Mouse (Mus musculus): ENCODE data around the gene Pcbp3. TPM values are rescaled to one million over a fixed set of nuclear protein-coding genes. Genes with fewer than 3 reads are reported as not detected.

Pcbp3 gene
- polyA plus RNA-seq, 1 experiment from 2014 or later: 15.3 TPM

DNA sequence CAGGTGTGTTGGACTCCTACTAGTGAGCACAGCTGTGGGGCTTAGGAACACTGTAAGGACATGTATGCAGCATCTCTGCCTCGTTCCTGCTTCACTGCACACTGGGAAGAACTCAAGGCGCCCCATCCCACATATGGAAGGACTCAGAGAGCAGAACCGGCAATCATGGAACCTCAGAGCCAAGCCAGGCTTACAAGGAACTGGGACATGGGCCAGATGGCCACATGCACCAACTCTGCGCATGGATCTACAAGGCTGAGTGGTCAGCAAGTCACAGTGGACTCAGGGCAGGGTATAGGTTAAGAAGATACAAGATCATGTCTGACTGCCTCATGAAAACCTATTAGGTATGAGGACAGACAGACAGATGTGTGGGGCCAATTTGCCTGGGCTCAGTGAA lies 171.8 kb downstream of the Pcbp3 start:
- TF ChIP-seq CTCF (IDR thresholded peaks at IDR 0.05; ENCODE audit: low read depth): no peak
- TF ChIP-seq EP300 (optimal IDR thresholded peaks at IDR 0.05): no peak
- Histone ChIP-seq H3K4me2 (replicated peaks; ENCODE audit: low read depth) (no peak overlapping the region), H3K4me3 (ENCODE audit: low read depth, low read length) (no peak overlapping the region), H3K36me3 (ENCODE audit: control insufficient read depth, insufficient read depth, low read length) (no peaks in the 10 kb centered on the region), H3K9me3 (ENCODE audit: control insufficient read depth, low read length) (no peaks in the 10 kb centered on the region), H3K27ac (replicated peaks) (no peak overlapping the region), H3K9ac (ENCODE audit: low read length) (no peak overlapping the region), H3K4me1 (replicated peaks; ENCODE audit: control insufficient read depth, insufficient read depth) (no peaks in the 10 kb centered on the region), H3K27me3 (ENCODE audit: control insufficient read depth, insufficient read depth, low read length) (no peaks in the 10 kb centered on the region)
- no peak for DNase-seq (ENCODE audit: low spot score)
- WGBS: 64% methylated on average over 4 of the region's 4 CpGs
- ATAC-seq (ENCODE audit: low FRiP score, low TSS enrichment): no peak

DNA sequence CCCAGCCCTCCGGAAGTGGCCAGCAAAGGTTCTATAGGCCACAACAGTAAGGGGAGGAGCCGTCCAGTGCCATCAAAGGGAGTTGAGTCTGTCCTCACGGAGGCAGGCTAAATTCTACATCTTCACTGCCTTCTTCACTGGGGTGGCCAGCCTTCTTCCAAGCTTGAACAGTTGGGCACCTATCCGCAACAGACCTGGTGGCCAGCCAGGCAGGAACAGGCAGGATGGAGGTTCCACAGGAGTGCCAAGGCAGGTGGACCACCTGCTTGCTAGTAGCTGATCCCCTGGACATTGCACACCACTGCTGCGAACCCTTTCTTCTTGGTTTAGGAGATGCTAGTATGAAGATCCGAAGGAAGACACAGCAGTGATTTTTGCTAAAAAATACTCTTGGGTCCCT lies 176.4 kb downstream of the Pcbp3 start:
- no peaks in the 10 kb centered on the region for H3K36me3 ChIP-seq (ENCODE audit: control insufficient read depth, insufficient read depth, low read length)
- no peak for ATAC-seq (ENCODE audit: low FRiP score, low TSS enrichment)
- no peak for TF ChIP-seq EP300 (optimal IDR thresholded peaks at IDR 0.05)
- TF ChIP-seq CTCF (IDR thresholded peaks at IDR 0.05; ENCODE audit: low read depth): no peak

DNA sequence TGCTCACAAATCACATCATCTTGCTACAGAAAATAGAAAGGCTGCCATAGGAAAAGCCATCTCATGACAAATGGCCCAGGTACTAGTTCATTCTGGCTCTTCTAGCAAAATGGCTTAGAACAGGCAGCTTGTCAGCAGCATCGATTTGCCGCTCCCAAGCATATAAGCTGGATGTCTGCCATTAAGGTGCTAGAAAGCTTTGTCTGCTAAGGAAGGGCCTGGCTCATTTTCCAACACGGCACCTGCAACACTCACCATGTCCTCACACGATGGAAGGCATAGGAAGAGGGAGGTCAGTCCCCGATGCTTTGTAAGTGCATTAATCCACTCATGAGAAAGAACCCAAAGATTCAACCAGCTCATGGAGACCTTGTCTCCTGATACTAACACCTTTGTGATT lies 182.5 kb downstream of the Pcbp3 start:
- DNase-seq (ENCODE audit: low spot score) (no peak), ATAC-seq (ENCODE audit: low FRiP score, low TSS enrichment) (no peak)
- H3K27ac ChIP-seq (replicated peaks): no peak overlapping the region
- no peak overlapping the region for H3K4me3 ChIP-seq (ENCODE audit: low read depth, low read length)
- TF ChIP-seq CTCF (IDR thresholded peaks at IDR 0.05; ENCODE audit: low read depth) (no peak), EP300 (optimal IDR thresholded peaks at IDR 0.05) (no peak)
- H3K9me3 ChIP-seq (ENCODE audit: control insufficient read depth, low read length): no peaks in the 10 kb centered on the region
- no peak overlapping the region for H3K4me2 ChIP-seq (replicated peaks; ENCODE audit: low read depth)
- H3K27me3 ChIP-seq (ENCODE audit: control insufficient read depth, insufficient read depth, low read length): no peaks in the 10 kb centered on the region
- H3K4me1 ChIP-seq (replicated peaks; ENCODE audit: control insufficient read depth, insufficient read depth): no peaks in the 10 kb centered on the region
- no peaks in the 10 kb centered on the region for H3K36me3 ChIP-seq (ENCODE audit: control insufficient read depth, insufficient read depth, low read length)
- 71% methylated on average over 5 of the region's 5 CpGs for WGBS
- H3K9ac ChIP-seq (ENCODE audit: low read length): no peak overlapping the region

More for the DNA sequence above, 176.4 kb downstream of the Pcbp3 start:
- no peak for DNase-seq (ENCODE audit: low spot score)
- Histone ChIP-seq H3K4me2 (replicated peaks; ENCODE audit: low read depth) (no peak overlapping the region), H3K4me3 (ENCODE audit: low read depth, low read length) (no peak overlapping the region), H3K4me1 (replicated peaks; ENCODE audit: control insufficient read depth, insufficient read depth) (no peaks in the 10 kb centered on the region), H3K9ac (ENCODE audit: low read length) (no peak overlapping the region), H3K27ac (replicated peaks) (no peak overlapping the region), H3K27me3 (ENCODE audit: control insufficient read depth, insufficient read depth, low read length) (no peaks in the 10 kb centered on the region), H3K9me3 (ENCODE audit: control insufficient read depth, low read length) (no peaks in the 10 kb centered on the region)
- 81% methylated on average over 6 of the region's 6 CpGs for WGBS

DNA sequence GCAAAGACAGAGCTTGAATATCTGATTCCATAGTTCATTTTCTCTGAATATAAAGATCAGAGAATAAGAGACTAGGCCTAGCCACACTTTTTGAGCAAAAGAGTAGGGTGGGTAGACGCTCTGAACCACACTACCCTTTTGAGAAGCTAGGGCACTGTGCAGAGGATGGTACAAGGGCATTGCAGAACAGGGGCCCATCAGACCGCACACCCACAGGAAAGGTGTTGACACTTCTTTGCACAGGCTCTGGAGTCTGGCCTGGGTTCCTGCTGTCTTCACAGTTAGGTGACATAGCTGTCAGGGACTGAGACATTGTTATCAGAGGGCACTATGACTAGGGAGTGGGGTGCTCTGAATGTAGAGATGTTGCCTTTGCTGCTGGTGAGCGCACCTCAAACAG lies 190.1 kb downstream of the Pcbp3 start:
- no peak for DNase-seq (ENCODE audit: low spot score)
- 89% methylated on average over 3 of the region's 3 CpGs for WGBS
- TF ChIP-seq CTCF (IDR thresholded peaks at IDR 0.05; ENCODE audit: low read depth) (no peak), EP300 (optimal IDR thresholded peaks at IDR 0.05) (no peak)

DNA sequence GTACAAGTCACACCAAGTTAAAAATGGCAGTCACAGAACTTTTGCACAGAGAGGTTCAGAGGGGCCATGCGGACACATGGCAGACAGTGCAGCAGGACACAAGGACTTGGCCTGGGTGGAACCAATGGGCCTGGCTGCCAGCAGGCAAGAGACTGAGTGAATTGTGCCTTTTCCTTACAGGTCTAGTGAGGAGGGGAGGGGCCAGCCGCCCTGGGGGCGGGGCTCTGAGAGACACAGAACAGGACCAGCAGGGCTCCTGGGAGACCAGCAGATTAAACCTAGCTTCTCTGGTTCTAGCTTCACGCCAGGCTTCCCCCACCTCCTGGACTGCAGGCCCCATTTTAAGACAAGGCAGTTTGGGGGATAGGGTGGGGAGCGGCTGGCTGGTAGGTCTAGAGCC lies 190.6 kb downstream of the Pcbp3 start:
- Histone ChIP-seq H3K27me3 (ENCODE audit: control insufficient read depth, insufficient read depth, low read length) (no peaks in the 10 kb centered on the region), H3K4me1 (replicated peaks; ENCODE audit: control insufficient read depth, insufficient read depth) (no peaks in the 10 kb centered on the region), H3K4me2 (replicated peaks; ENCODE audit: low read depth) (no peak overlapping the region), H3K36me3 (ENCODE audit: control insufficient read depth, insufficient read depth, low read length) (no peaks in the 10 kb centered on the region), H3K9ac (ENCODE audit: low read length) (no peak overlapping the region), H3K4me3 (ENCODE audit: low read depth, low read length) (no peak overlapping the region), H3K27ac (replicated peaks) (no peak overlapping the region), H3K9me3 (ENCODE audit: control insufficient read depth, low read length) (no peaks in the 10 kb centered on the region)
- no peak for TF ChIP-seq CTCF (IDR thresholded peaks at IDR 0.05; ENCODE audit: low read depth)
- TF ChIP-seq EP300 (optimal IDR thresholded peaks at IDR 0.05): no peak
- 53% methylated on average over 5 of the region's 5 CpGs for WGBS
- ATAC-seq (ENCODE audit: low FRiP score, low TSS enrichment) (no peak), DNase-seq (ENCODE audit: low spot score) (no peak)

More for the DNA sequence above, 190.1 kb downstream of the Pcbp3 start:
- Histone ChIP-seq H3K27me3 (ENCODE audit: control insufficient read depth, insufficient read depth, low read length) (no peaks in the 10 kb centered on the region), H3K4me1 (replicated peaks; ENCODE audit: control insufficient read depth, insufficient read depth) (no peaks in the 10 kb centered on the region), H3K4me2 (replicated peaks; ENCODE audit: low read depth) (no peak overlapping the region), H3K4me3 (ENCODE audit: low read depth, low read length) (no peak overlapping the region), H3K9me3 (ENCODE audit: control insufficient read depth, low read length) (no peaks in the 10 kb centered on the region), H3K36me3 (ENCODE audit: control insufficient read depth, insufficient read depth, low read length) (no peaks in the 10 kb centered on the region), H3K27ac (replicated peaks) (no peak overlapping the region), H3K9ac (ENCODE audit: low read length) (no peak overlapping the region)
- no peak for ATAC-seq (ENCODE audit: low FRiP score, low TSS enrichment)

DNA sequence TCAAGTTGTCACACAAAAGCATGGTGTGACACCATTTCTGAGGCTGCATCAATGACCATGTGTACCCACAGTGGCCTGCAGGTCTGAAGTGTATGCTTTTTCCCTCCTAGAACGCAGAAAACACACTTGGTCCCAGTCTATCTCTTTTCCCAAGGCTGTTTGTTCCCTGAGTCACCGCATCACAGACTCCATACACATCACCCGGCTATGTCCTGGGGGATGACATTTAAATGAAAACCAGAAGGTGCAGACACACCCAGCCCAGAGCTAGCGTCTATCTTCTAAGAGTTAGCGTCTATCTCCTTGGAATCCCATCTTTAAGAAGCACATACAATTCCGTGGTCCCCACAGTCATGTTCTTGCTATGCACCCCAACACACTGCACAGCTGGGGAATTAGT lies 192.1 kb downstream of the Pcbp3 start:
- Histone ChIP-seq H3K27me3 (ENCODE audit: control insufficient read depth, insufficient read depth, low read length) (no peaks in the 10 kb centered on the region), H3K4me2 (replicated peaks; ENCODE audit: low read depth) (no peak overlapping the region), H3K9me3 (ENCODE audit: control insufficient read depth, low read length) (no peaks in the 10 kb centered on the region), H3K4me1 (replicated peaks; ENCODE audit: control insufficient read depth, insufficient read depth) (no peaks in the 10 kb centered on the region), H3K4me3 (ENCODE audit: low read depth, low read length) (no peak overlapping the region), H3K36me3 (ENCODE audit: control insufficient read depth, insufficient read depth, low read length) (no peaks in the 10 kb centered on the region), H3K27ac (replicated peaks) (no peak overlapping the region), H3K9ac (ENCODE audit: low read length) (no peak overlapping the region)
- DNase-seq (ENCODE audit: low spot score): no peak
- WGBS: 90% methylated on average over 6 of the region's 6 CpGs
- no peak for ATAC-seq (ENCODE audit: low FRiP score, low TSS enrichment)
- TF ChIP-seq CTCF (IDR thresholded peaks at IDR 0.05; ENCODE audit: low read depth): no peak
- no peak for TF ChIP-seq EP300 (optimal IDR thresholded peaks at IDR 0.05)

Measured in stomach, postnatal 0 days (tissue).